Mouse (Mus musculus) lung, postnatal 0 days (tissue): ENCODE measurements at regions not wholly inside any gene's neighbourhood (a gene's known extent, or its start where the extent isn't known, plus 50 kb on each side); places are given as distances from the start of the nearest gene placed in this dataset.

Source experiments
- ATAC-seq: fragments of 200-750 bp; cut with Nextera tagmentation; 2 replicates; pipeline ENCODE4 v1.8.0; 2017; ENCODE audit warnings: moderate library complexity
- DNase-seq: peaks from one replicate; pipeline ENCODE4 v3.0.0-alpha.2; 2016; ENCODE audit warnings: low spot score
- H3K27ac ChIP-seq: fragments of 300-500 bp; sonication (generic); 2 replicates; pipeline ENCODE4 v1.5.1; 2014; ENCODE audit warnings: antibody characterized with exemption, mild to moderate bottlenecking, low read length, mixed read lengths
- H3K27me3 ChIP-seq: fragments of 300-500 bp; sonication (generic); replicated peaks from 2 replicates; pipeline ENCODE4 v1.6.1; 2014; ENCODE audit warnings: low read length, mixed read lengths; ENCODE audit not compliant: insufficient read depth
- H3K36me3 ChIP-seq: fragments of 300-500 bp; sonication (generic); 2 replicates; pipeline ENCODE4 v1.6.1; 2014; ENCODE audit warnings: low read length, mixed read lengths; ENCODE audit not compliant: insufficient read depth
- H3K4me1 ChIP-seq: fragments of 300-500 bp; sonication (generic); 2 replicates; pipeline ENCODE4 v1.6.1; 2014; ENCODE audit warnings: antibody characterized with exemption, low read depth, low read length, mixed read lengths; ENCODE audit not compliant: insufficient read depth
- H3K4me2 ChIP-seq: fragments of 300-500 bp; sonication (generic); replicated peaks from 2 replicates; pipeline ENCODE4 v1.6.1; 2014; ENCODE audit warnings: low read depth, mild to moderate bottlenecking, low read length, moderate library complexity, mixed read lengths
- H3K4me3 ChIP-seq: fragments of 300-500 bp; sonication (generic); 2 replicates; pipeline ENCODE4 v1.5.1; 2014; ENCODE audit warnings: low read depth, low read length
- H3K9ac ChIP-seq: fragments of 300-500 bp; sonication (generic); replicated peaks from 2 replicates; pipeline ENCODE4 v1.6.1; 2014; ENCODE audit warnings: low read depth, mild to moderate bottlenecking
- H3K9me3 ChIP-seq: fragments of 300-500 bp; sonication (generic); 2 replicates; pipeline ENCODE4 v1.6.1; 2016; ENCODE audit warnings: low read length, mixed read lengths
- CTCF ChIP-seq: IDR thresholded peaks from 2 replicates; pipeline ENCODE4 v1.5.1; 2016; ENCODE audit warnings: antibody characterized with exemption, mild to moderate bottlenecking
- EP300 ChIP-seq: IDR thresholded peaks from 2 replicates; pipeline ENCODE4 v1.6.1; 2016; ENCODE audit warnings: antibody characterized with exemption, mild to moderate bottlenecking, control low read depth
- WGBS: fragments of 180-500 bp; shearing (Covaris S2); extraction: QIAGEN DNeasy Blood & Tissue Kit; methylation state at CpG from one replicate; pipeline ENCODE4 v1.1.7; 2014; 5-methylcytosine and 5-hydroxymethylcytosine counted together

DNA sequence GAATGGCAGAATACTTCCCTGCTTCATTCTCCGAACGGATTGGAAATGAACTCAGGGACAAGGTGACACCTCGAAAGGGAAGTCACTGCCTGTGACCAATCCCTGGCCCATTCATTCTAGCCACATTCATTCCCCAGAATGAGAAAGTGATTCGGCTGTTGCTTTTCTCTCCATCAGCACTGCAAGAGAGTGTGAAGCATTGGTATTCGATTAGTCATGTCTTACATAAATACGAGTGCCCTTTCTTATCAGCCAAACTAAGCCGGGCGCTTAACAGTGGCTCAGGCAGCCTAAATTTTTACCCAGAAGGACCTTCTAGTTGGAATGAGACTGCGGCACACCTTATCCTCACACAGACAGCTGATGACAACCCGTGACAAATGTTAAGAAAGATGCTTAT lies 122.8 kb downstream of the Gm5426 start:
- ATAC-seq: no peak
- no peak overlapping the region for H3K4me3 ChIP-seq
- no peaks in the 10 kb centered on the region for H3K36me3 ChIP-seq
- TF ChIP-seq CTCF (no peak), EP300 (no peak)
- no peak for DNase-seq
- no peak overlapping the region for H3K9ac ChIP-seq
- WGBS: 51% methylated on average over 10 of the region's 10 CpGs
- no peak overlapping the region for H3K4me2 ChIP-seq
- H3K9me3 ChIP-seq: no peaks in the 10 kb centered on the region
- no peaks in the 10 kb centered on the region for H3K27me3 ChIP-seq
- H3K27ac ChIP-seq: no peak overlapping the region
- peaks cover 6% of the 10 kb centered on the region for H3K4me1 ChIP-seq

DNA sequence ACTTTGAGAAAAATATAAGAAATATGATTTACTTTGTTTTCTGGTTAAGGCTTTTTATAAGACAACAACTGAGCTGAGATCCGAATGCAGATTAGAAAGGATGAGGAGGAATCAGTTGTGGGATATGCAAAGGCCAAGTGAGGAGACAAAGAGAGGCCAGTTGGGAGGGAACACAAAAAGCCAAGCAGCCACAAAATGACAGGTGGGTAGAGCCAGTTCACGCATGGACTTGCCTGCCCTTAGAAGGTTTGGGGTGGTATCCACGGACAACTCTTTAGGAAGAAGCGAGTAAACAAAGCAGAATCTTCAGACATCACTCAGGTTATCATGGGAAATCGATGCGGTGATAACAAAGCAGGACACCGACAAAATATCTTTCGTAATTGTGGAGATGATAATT lies 123.2 kb downstream of the Gm5426 start:
- Histone ChIP-seq H3K4me3 (no peak overlapping the region), H3K4me1 (peaks cover 8% of the 10 kb centered on the region), H3K9me3 (no peaks in the 10 kb centered on the region), H3K27me3 (no peaks in the 10 kb centered on the region), H3K9ac (no peak overlapping the region), H3K27ac (no peak overlapping the region), H3K36me3 (no peaks in the 10 kb centered on the region), H3K4me2 (no peak overlapping the region)
- DNase-seq: no peak
- TF ChIP-seq EP300 (no peak), CTCF (no peak)
- no peak for ATAC-seq
- 88% methylated on average over 8 of the region's 8 CpGs for WGBS

DNA sequence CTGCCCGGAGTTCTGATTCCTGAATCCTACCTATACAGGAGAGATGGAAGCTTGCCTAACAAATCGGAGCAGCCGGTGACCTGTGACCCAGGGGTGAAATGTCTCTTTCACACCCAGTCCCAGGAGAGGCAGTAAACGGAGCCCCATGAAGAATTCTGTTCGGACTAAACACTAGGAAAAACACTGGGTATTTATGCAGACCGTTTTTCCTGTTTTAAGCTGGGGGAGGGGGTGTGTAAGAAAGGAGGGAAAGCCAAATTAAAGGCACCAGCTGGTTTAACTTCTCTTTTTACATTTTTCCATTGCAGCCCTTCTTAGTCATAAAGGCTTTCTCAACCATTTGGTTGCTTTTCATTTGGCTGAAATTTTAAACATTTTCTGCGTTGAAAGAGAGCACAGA lies 127.1 kb downstream of the Gm5426 start:
- Histone ChIP-seq H3K9me3 (no peaks in the 10 kb centered on the region), H3K36me3 (no peaks in the 10 kb centered on the region), H3K27ac (peak overlapping the region; percentile 38; the same call in 1 of the 2 replicates), H3K27me3 (no peaks in the 10 kb centered on the region), H3K9ac (no peak overlapping the region), H3K4me1 (peaks cover 8% of the 10 kb centered on the region), H3K4me2 (peak overlapping the region; percentile 25; the same call in 1 of the 2 replicates), H3K4me3 (no peak overlapping the region)
- DNase-seq (peak; percentile 85), ATAC-seq (peak; percentile 16; the same call in 1 of the 2 replicates)
- TF ChIP-seq EP300 (no peak), CTCF (no peak)
- 10% methylated on average over 7 of the region's 7 CpGs for WGBS

DNA sequence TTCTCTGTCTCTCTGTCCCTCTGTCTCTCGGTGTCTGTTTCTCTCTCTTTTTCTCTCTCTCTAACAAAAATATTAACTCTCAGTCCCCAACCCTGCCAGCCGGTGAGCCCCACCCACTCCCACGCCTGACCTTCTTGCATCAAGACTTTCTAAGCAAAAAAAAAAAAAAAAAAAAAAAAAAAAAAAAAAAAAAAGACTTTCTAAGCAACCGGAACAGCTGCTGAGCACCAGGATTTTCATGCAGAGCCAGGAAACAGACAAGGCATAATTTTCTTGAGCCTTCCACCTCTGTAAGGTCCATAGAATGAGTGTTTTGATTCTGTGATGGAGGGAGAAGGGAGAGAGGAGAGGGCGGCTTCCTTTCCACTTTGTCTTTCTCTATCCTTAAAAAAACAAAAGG lies 128.0 kb downstream of the Gm5426 start:
- Histone ChIP-seq H3K9ac (no peak overlapping the region), H3K36me3 (no peaks in the 10 kb centered on the region), H3K4me2 (peak overlapping the region; percentile 28), H3K4me1 (peaks cover 8% of the 10 kb centered on the region), H3K9me3 (no peaks in the 10 kb centered on the region), H3K4me3 (no peak overlapping the region), H3K27ac (no peak overlapping the region), H3K27me3 (no peaks in the 10 kb centered on the region)
- TF ChIP-seq EP300: no peak
- no peak for TF ChIP-seq CTCF
- ATAC-seq (peak; percentile 27), DNase-seq (peak; percentile 70)
- 14% methylated on average over 5 of the region's 5 CpGs for WGBS

DNA sequence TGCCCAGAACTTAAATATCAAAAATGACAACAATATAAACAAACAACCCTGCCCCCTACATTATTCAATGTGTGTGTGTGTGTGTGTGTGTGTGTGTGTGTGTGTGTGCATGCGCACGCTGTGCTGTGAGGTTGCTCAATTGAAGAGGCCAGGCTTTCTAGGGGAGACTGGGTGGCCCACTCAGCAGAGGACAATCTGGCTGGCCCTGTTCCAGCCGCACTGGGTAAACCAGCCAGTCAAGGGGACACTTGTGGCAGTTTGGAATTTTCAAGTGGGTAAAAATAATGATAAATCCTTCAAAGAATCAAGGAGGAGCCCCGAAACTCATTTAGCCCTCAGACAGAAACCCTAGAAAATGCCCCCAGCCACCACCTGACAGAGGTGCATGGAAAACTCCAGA lies 128.5 kb downstream of the Gm5426 start:
- no peak overlapping the region for H3K4me3 ChIP-seq
- no peaks in the 10 kb centered on the region for H3K27me3 ChIP-seq
- DNase-seq (peak; percentile 85), ATAC-seq (peak; percentile 91)
- 21% methylated on average over 4 of the region's 4 CpGs for WGBS
- peaks cover 8% of the 10 kb centered on the region for H3K4me1 ChIP-seq
- peak overlapping the region; percentile 28 for H3K4me2 ChIP-seq
- H3K9ac ChIP-seq: no peak overlapping the region
- TF ChIP-seq EP300 (peak; percentile 32; the same call in 1 of the 2 replicates), CTCF (no peak)
- H3K36me3 ChIP-seq: no peaks in the 10 kb centered on the region
- H3K9me3 ChIP-seq: no peaks in the 10 kb centered on the region
- H3K27ac ChIP-seq: 0 out of 2 replicates have a peak overlapping the region, but pooled peaks have one; percentile 22

DNA sequence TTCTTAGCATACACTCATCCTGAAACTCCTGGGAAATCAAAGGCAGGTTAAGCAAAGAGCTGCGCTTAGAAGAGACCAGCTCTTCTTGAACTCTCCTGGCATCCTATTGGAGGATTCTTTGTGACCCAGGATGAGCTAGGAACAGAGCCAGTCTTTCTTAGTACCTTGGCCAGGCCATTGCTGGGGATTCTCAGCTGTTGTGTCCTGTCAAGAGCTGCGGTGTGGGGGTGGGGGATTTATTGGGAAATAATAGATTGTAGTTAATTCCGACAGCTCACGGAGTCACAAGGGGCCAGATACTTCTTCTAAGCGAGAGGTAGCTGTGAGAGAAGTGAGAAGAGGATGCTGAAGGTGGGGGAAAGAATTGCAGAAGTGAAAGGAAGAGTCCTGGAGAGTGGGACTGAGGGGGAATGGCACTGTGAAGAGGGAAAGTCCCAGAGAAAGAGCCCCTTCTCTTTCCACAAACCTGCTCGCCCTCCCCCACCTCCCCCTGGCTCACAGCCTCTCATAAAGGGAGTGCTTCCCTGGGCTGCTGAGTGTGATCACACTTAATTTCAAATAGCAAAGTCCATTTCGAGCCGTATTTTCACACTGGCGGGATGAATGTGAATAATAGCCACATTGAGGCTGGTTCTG lies 129.8 kb downstream of the Gm5426 start:
- Histone ChIP-seq H3K36me3 (no peaks in the 10 kb centered on the region), H3K9me3 (no peaks in the 10 kb centered on the region), H3K4me2 (no peak overlapping the region), H3K4me1 (peaks cover 8% of the 10 kb centered on the region), H3K4me3 (no peak overlapping the region), H3K27me3 (no peaks in the 10 kb centered on the region), H3K27ac (no peak overlapping the region), H3K9ac (no peak overlapping the region)
- no peak for ATAC-seq
- DNase-seq: no peak
- 57% methylated on average over 9 of the region's 9 CpGs for WGBS
- TF ChIP-seq CTCF (no peak), EP300 (no peak)

DNA sequence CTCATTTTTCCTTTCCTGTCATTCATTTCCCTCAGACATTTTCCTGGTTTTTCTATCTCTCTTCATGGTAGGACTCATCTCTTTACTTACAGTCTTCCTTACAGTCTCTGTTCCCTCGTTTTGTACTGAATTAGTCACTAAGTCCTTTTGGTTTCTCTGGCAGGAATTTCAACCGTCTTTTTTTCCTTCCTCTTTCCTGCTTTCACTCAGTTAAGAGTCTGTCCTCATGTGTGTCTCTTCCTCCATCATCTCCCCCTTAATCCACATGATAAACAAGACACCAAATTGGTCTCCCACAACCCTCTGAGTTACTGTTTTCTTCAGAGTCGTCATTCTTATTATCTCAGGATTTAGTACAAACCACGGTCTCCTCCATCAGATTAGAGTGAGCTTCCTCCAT lies 131.2 kb downstream of the Gm5426 start:
- H3K9me3 ChIP-seq: no peaks in the 10 kb centered on the region
- DNase-seq (no peak), ATAC-seq (no peak)
- WGBS: 63% methylated on average over 4 of the region's 4 CpGs
- H3K9ac ChIP-seq: no peak overlapping the region
- no peak overlapping the region for H3K4me3 ChIP-seq
- no peak overlapping the region for H3K27ac ChIP-seq
- no peaks in the 10 kb centered on the region for H3K27me3 ChIP-seq
- TF ChIP-seq CTCF (no peak), EP300 (no peak)
- H3K4me2 ChIP-seq: no peak overlapping the region
- peaks cover 8% of the 10 kb centered on the region for H3K4me1 ChIP-seq
- no peaks in the 10 kb centered on the region for H3K36me3 ChIP-seq
